Mouse (Mus musculus): ENCODE measurements around the gene Olfr1496. TPM values are rescaled to one million over a fixed set of nuclear protein-coding genes. Genes with fewer than 3 reads are reported as not detected.
"Not testable (repeated sequence)": the region's sequence is repeated elsewhere in the genome, so short reads cannot be mapped to it uniquely, and the experiment has no call there.

Olfr1496 gene
- not detected in 2 replicates for polyA plus RNA-seq (2015; fragmentation: Nextera tagmentation; extraction: Ambion mirVana)

- no peak for ATAC-seq
- Histone ChIP-seq H3K9me3 (no peaks in the 10 kb centered on the region), H3K4me1 (replicated peaks) (no peaks in the 10 kb centered on the region), H3K27me3 (replicated peaks) (no peaks in the 10 kb centered on the region), H3K4me3 (replicated peaks) (no peak within 1 kb of the TSS), H3K4me2 (replicated peaks) (no peak within 1 kb of the TSS), H3K36me3 (no peaks in the 10 kb centered on the region), H3K9ac (no peak within 1 kb of the TSS), H3K27ac (no peak within 1 kb of the TSS)
- WGBS: 81% methylated on average over 1 of the region's 1 CpGs
These were observed at the start of gene Olfr1496 for GRCm38 (mm10) chr19:13777578-13777977. Gene Olfr1496 (plus strand): TSS chr19:13777878.

- Histone ChIP-seq H3K9me3 (no peaks in the 10 kb centered on the region), H3K4me1 (replicated peaks) (no peaks in the 10 kb centered on the region), H3K4me3 (replicated peaks) (no peak within 1 kb of the TSS), H3K9ac (no peak within 1 kb of the TSS), H3K4me2 (replicated peaks) (no peak within 1 kb of the TSS), H3K27ac (no peak within 1 kb of the TSS), H3K36me3 (no peaks in the 10 kb centered on the region), H3K27me3 (replicated peaks) (no peaks in the 10 kb centered on the region)
- WGBS: 83% methylated on average over 4 of the region's 4 CpGs
- no peak for ATAC-seq
These were observed 38.2 kb upstream of the Olfr1496 start, which contains the start of gene Olfr1494 for GRCm38 (mm10) chr19:13739428-13739827. Gene Olfr1494 (plus strand): TSS chr19:13739728.

- H3K4me2 ChIP-seq (replicated peaks): no peak overlapping the region
- ATAC-seq: no peak
- no peak overlapping the region for H3K9ac ChIP-seq
- H3K4me3 ChIP-seq (replicated peaks): no peak overlapping the region
- no peaks in the 10 kb centered on the region for H3K27me3 ChIP-seq (replicated peaks)
- no peaks in the 10 kb centered on the region for H3K4me1 ChIP-seq (replicated peaks)
- H3K9me3 ChIP-seq: no peaks in the 10 kb centered on the region
- H3K27ac ChIP-seq: no peak overlapping the region
- 92% methylated on average over 1 of the region's 1 CpGs for WGBS
- no peaks in the 10 kb centered on the region for H3K36me3 ChIP-seq
These were observed 28.3 kb upstream of the Olfr1496 start for GRCm38 (mm10) chr19:13749366-13749765.

GRCm38 (mm10) chr19:13764306-13764705, 13.4 kb upstream of the Olfr1496 start, which contains the start of gene Olfr1495:
Gene Olfr1495 (plus strand): TSS chr19:13764606.
- Histone ChIP-seq H3K4me1 (replicated peaks) (no peaks in the 10 kb centered on the region), H3K4me3 (replicated peaks) (no peak within 1 kb of the TSS), H3K9ac (no peak within 1 kb of the TSS), H3K4me2 (replicated peaks) (no peak within 1 kb of the TSS), H3K36me3 (no peaks in the 10 kb centered on the region), H3K27ac (no peak within 1 kb of the TSS), H3K27me3 (replicated peaks) (no peaks in the 10 kb centered on the region), H3K9me3 (no peaks in the 10 kb centered on the region)
- WGBS: 77% methylated on average over 3 of the region's 3 CpGs
- no peak for ATAC-seq

- H3K9me3 ChIP-seq: no peaks in the 10 kb centered on the region
- H3K9ac ChIP-seq: no peak overlapping the region
- H3K36me3 ChIP-seq: no peaks in the 10 kb centered on the region
- ATAC-seq: no peak
- H3K27me3 ChIP-seq (replicated peaks): no peaks in the 10 kb centered on the region
- H3K27ac ChIP-seq: no peak overlapping the region
- H3K4me1 ChIP-seq (replicated peaks): no peaks in the 10 kb centered on the region
- 90% methylated on average over 9 of the region's 9 CpGs for WGBS
- no peak overlapping the region for H3K4me3 ChIP-seq (replicated peaks)
- no peak overlapping the region for H3K4me2 ChIP-seq (replicated peaks)
These were observed 9.0 kb upstream of the Olfr1496 start for GRCm38 (mm10) chr19:13768565-13769276.

GRCm38 (mm10) chr19:13798102-13798501, 20.4 kb downstream of the Olfr1496 start, which contains the start of gene Olfr1497:
Gene Olfr1497 (minus strand): TSS chr19:13798202.
- Histone ChIP-seq H3K4me1 (replicated peaks) (no peaks in the 10 kb centered on the region), H3K9me3 (no peaks in the 10 kb centered on the region), H3K27me3 (replicated peaks) (no peaks in the 10 kb centered on the region), H3K4me3 (replicated peaks) (no peak within 1 kb of the TSS), H3K36me3 (no peaks in the 10 kb centered on the region), H3K27ac (no peak within 1 kb of the TSS), H3K9ac (no peak within 1 kb of the TSS), H3K4me2 (replicated peaks) (no peak within 1 kb of the TSS)
- ATAC-seq: no peak

- H3K9ac ChIP-seq; ATAC-seq; H3K36me3 ChIP-seq; H3K4me1 ChIP-seq (replicated peaks); H3K4me3 ChIP-seq (replicated peaks); H3K27me3 ChIP-seq (replicated peaks); H3K9me3 ChIP-seq; H3K4me2 ChIP-seq (replicated peaks); H3K27ac ChIP-seq: not testable (repeated sequence)
- 63% methylated on average over 1 of the region's 1 CpGs for WGBS
These were observed 27.8 kb downstream of the Olfr1496 start for GRCm38 (mm10) chr19:13805486-13805885.

GRCm38 (mm10) chr19:13812823-13813222, 35.1 kb downstream of the Olfr1496 start:
- no peaks in the 10 kb centered on the region for H3K4me1 ChIP-seq (replicated peaks)
- H3K4me2 ChIP-seq (replicated peaks): no peak overlapping the region
- H3K27me3 ChIP-seq (replicated peaks): no peaks in the 10 kb centered on the region
- H3K9me3 ChIP-seq: no peaks in the 10 kb centered on the region
- H3K9ac ChIP-seq: no peak overlapping the region
- 65% methylated on average over 2 of the region's 2 CpGs for WGBS
- H3K27ac ChIP-seq: no peak overlapping the region
- H3K36me3 ChIP-seq: no peaks in the 10 kb centered on the region
- H3K4me3 ChIP-seq (replicated peaks): no peak overlapping the region
- ATAC-seq: no peak

- H3K27me3 ChIP-seq (replicated peaks): no peaks in the 10 kb centered on the region
- no peaks in the 10 kb centered on the region for H3K9me3 ChIP-seq
- no peaks in the 10 kb centered on the region for H3K4me1 ChIP-seq (replicated peaks)
- no peak overlapping the region for H3K9ac ChIP-seq
- no peak for ATAC-seq
- H3K36me3 ChIP-seq: no peaks in the 10 kb centered on the region
- no peak overlapping the region for H3K27ac ChIP-seq
- 25% methylated on average over 5 of the region's 5 CpGs for WGBS
- no peak overlapping the region for H3K4me2 ChIP-seq (replicated peaks)
- H3K4me3 ChIP-seq (replicated peaks): no peak overlapping the region
These were observed 41.1 kb downstream of the Olfr1496 start for GRCm38 (mm10) chr19:13818827-13819226.

GRCm38 (mm10) chr19:13819347-13819746, 41.7 kb downstream of the Olfr1496 start, which contains the start of gene Olfr1499:
Gene Olfr1499 (minus strand): TSS chr19:13819447.
- no peak within 1 kb of the TSS for H3K27ac ChIP-seq
- no peaks in the 10 kb centered on the region for H3K36me3 ChIP-seq
- ATAC-seq: no peak
- no peak within 1 kb of the TSS for H3K4me2 ChIP-seq (replicated peaks)
- no peaks in the 10 kb centered on the region for H3K27me3 ChIP-seq (replicated peaks)
- H3K4me3 ChIP-seq (replicated peaks): no peak within 1 kb of the TSS
- H3K9ac ChIP-seq: no peak within 1 kb of the TSS
- no peaks in the 10 kb centered on the region for H3K4me1 ChIP-seq (replicated peaks)
- no peaks in the 10 kb centered on the region for H3K9me3 ChIP-seq

GRCm38 (mm10) chr19:13820847-13821246, 43.2 kb downstream of the Olfr1496 start:
- no peak overlapping the region for H3K27ac ChIP-seq
- no peak overlapping the region for H3K4me2 ChIP-seq (replicated peaks)
- H3K36me3 ChIP-seq: no peaks in the 10 kb centered on the region
- 61% methylated on average over 5 of the region's 5 CpGs for WGBS
- H3K9me3 ChIP-seq: no peaks in the 10 kb centered on the region
- H3K4me1 ChIP-seq (replicated peaks): no peaks in the 10 kb centered on the region
- no peak for ATAC-seq
- no peak overlapping the region for H3K4me3 ChIP-seq (replicated peaks)
- H3K9ac ChIP-seq: no peak overlapping the region
- no peaks in the 10 kb centered on the region for H3K27me3 ChIP-seq (replicated peaks)

- no peak overlapping the region for H3K4me3 ChIP-seq (replicated peaks)
- H3K9ac ChIP-seq: no peak overlapping the region
- H3K36me3 ChIP-seq: no peaks in the 10 kb centered on the region
- WGBS: 77% methylated on average over 3 of the region's 3 CpGs
- no peaks in the 10 kb centered on the region for H3K27me3 ChIP-seq (replicated peaks)
- no peak for ATAC-seq
- H3K4me2 ChIP-seq (replicated peaks): no peak overlapping the region
- H3K9me3 ChIP-seq: no peaks in the 10 kb centered on the region
- H3K4me1 ChIP-seq (replicated peaks): no peaks in the 10 kb centered on the region
- H3K27ac ChIP-seq: no peak overlapping the region
These were observed 50.8 kb downstream of the Olfr1496 start for GRCm38 (mm10) chr19:13828447-13828846.

- Histone ChIP-seq H3K4me3 (replicated peaks) (no peak within 1 kb of the TSS), H3K27ac (no peak within 1 kb of the TSS), H3K36me3 (no peaks in the 10 kb centered on the region), H3K9me3 (no peaks in the 10 kb centered on the region), H3K4me2 (replicated peaks) (no peak within 1 kb of the TSS), H3K27me3 (replicated peaks) (no peaks in the 10 kb centered on the region), H3K4me1 (replicated peaks) (no peaks in the 10 kb centered on the region), H3K9ac (no peak within 1 kb of the TSS)
- ATAC-seq: no peak
These were observed 52.7 kb downstream of the Olfr1496 start, which contains the start of gene Olfr1500 for GRCm38 (mm10) chr19:13830388-13830787. Gene Olfr1500 (minus strand): TSS chr19:13830488.

Measured in intestine, embryonic 15.5 days (tissue).